Mouse (Mus musculus) lung, postnatal 4 days (tissue): ENCODE results near the gene Lgr6.
A peak's percentile ranks its signal among the peaks of the same experiment; 100 is the strongest.
"Not testable (repeated sequence)": the region's sequence is repeated elsewhere in the genome, so short reads cannot be mapped to it uniquely, and the experiment has no call there.

Experiments used
- DNase-seq, 2 experiments: peaks; one replicate each; pipeline ENCODE4 v3.0.0; 2021

Lgr6 gene

GRCm38 (mm10) chr1:135128011-135128441 is 22.9 kb upstream of the Lgr6 start:
- no peak for DNase-seq

GRCm38 (mm10) chr1:135126443-135127027 is 21.5 kb upstream of the Lgr6 start:
- no peak for DNase-seq

GRCm38 (mm10) chr1:135125990-135126389 is 20.9 kb upstream of the Lgr6 start:
- DNase-seq = peak in 1 of 2 experiments; percentile 60

GRCm38 (mm10) chr1:135124573-135125363 is 19.7 kb upstream of the Lgr6 start:
- no peak for DNase-seq

- DNase-seq = peak; percentile 46 to 57
Measured at GRCm38 (mm10) chr1:135112661-135113060, 7.6 kb upstream of the Lgr6 start.

DNA sequence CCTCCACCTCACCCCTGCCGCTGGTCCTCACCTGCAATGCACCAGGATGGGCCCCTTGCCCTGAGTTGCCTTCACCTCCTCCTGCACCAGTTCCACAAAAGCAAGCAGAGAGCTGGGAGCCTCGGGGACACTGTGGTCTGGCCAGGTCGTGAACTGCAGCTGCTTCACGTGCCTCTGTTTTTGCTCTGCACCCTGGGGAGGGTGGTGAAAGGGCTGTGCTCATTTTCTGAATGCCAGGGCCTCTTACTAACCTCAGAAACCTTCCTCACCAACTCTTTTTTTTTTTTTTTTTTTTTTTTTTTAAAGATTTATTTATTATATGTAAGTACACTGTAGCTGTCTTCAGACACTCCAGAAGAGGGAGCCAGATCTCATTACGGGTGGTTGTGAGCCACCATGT is 6.2 kb upstream of the Lgr6 start:
- DNase-seq = not testable (repeated sequence)

DNA sequence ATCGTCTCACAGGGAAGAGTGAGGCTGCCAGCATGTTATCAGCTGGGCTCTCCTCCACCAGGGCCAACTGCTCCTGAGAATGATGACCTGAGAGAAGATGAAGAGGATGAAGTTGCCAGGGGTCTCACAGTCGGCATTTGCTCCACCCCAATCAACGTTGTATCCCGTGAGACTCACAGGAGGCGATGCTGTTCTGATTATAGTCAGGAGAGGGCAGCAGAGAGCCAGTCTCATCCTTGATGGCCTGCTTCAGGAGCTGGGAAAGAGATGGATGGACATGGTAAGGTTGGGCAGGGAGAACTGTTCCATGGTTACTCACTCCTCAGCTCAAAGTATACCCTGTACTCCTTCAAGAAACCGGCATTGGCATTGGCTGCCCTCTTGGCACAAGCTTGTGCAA is 5.0 kb upstream of the Lgr6 start:
- DNase-seq = peak; percentile 49 to 77

DNA sequence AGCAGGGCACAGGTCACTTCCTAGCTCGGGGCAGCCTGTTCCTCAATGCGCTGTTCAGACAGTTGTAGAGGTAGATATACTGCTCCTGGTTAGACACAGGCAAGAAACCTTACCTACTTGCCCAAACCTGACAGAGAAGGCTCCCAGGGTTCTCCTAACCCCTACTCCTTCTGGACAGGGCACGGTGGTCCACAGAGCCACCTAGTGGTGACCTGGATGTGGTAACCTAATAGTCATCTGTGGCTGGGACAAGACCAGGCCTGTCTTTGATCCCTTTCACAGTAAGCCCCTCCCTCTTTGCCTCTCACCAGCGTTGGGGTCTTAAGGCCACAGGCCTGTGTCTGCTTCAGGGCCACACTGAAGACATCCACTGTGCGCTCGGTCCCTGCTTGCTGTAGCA is 3.5 kb upstream of the Lgr6 start:
- peak in 1 of 2 experiments; percentile 38 for DNase-seq

DNA sequence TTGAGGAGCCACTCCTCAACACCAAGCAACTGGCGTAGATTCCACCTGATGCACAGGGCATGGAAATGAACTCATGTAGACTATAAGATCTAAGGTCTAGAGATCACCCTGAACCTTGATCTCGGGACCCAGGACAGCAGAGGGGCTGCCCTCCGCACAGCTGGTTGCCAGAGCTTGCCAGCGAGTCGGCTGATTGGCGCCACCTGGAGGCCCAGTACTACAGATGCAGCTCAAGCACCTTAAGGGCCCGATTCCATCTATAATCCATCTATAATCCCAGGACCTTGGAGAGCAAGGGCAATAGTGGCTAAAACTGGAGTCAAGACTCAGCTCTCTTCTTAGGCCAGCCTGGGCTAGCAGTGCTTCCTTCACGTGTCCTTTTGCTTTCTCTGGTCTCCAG is 875 bp upstream of the Lgr6 start:
- peak; percentile 72 to 80 for DNase-seq

- DNase-seq = no peak
Measured at GRCm38 (mm10) chr1:135100400-135100799, 4.7 kb downstream of the Lgr6 start.

DNA sequence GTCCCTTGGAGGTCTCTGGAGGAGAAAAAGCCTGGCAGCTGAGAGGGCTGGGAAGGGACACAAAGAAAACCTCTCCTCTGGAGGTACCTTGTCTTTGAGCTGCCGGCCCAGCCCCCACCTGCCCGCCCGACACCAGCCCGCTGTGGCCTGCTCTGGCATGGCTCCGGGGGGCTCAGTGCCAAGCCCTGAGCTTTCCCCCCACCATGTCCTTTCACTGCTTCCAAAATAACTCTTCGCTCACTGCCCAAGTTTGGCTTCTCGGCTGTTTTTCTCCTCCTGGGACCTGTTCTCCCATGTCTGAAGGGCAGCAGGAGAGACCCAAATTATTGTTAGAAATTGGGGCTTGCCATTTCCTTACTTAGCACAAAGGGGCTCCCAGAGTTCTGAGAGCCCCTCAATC is 6.6 kb downstream of the Lgr6 start:
- DNase-seq = no peak

GRCm38 (mm10) chr1:135097441-135097840 is 7.6 kb downstream of the Lgr6 start:
- no peak for DNase-seq

- DNase-seq = no peak
Measured at GRCm38 (mm10) chr1:135096312-135096711, 8.8 kb downstream of the Lgr6 start.

GRCm38 (mm10) chr1:135095189-135095588 is 9.9 kb downstream of the Lgr6 start:
- no peak for DNase-seq

- no peak for DNase-seq
Measured at GRCm38 (mm10) chr1:135094723-135095122, 10.4 kb downstream of the Lgr6 start.

DNA sequence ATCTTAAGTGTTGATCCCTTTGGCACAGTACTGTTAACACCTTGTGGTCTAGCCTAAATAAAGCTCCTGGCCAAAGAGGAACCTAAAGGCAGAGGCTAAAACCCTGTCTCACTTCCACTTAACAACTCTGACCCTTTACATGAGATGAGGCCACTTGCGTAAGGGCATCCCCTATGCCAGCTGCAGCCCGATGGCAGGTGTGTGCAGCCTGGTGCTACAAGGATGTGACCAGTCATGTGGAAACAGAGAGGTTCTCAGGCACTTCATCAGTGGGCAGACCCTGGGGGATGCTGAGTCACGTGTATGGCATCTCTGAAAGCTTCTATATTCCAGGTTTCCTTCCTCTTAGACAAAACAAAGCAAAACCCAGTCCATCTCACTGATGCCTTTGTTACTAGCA is 14.2 kb downstream of the Lgr6 start:
- no peak for DNase-seq

- no peak for DNase-seq
Measured at GRCm38 (mm10) chr1:135089626-135090025, 15.4 kb downstream of the Lgr6 start.

GRCm38 (mm10) chr1:135087414-135087813 is 17.7 kb downstream of the Lgr6 start:
- no peak for DNase-seq

- DNase-seq = no peak
Measured at GRCm38 (mm10) chr1:135086015-135086414, 19.1 kb downstream of the Lgr6 start.

DNA sequence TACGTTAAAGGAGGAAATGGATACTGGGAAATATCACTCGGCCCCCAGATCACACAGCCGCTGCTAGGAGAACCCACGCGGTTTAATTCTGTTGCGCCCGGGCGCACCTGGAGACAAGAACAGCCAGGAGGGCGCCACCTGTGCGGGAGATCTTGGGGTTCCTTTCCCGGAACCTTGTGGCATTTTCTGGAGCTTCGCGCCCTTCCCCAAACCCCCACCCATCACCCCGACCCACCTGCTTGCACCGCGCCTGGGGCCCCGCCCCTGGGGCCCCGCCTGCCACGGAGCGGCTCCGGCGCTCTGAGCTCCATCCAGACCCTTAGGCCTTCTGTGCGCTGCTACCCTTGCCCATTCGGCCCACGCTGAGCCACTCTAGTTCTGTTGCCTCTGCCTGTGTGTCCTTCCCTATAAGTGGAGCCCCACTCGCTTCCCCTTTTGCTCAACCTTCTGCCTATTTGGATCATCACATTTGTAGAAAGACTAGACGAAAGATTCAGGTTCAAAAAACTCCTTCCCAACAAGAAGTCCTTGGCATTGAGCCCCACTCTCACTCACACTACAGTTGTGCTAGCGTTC is 19.7 kb downstream of the Lgr6 start:
- DNase-seq = no peak

- DNase-seq = peak in 1 of 2 experiments; percentile 54
Measured at GRCm38 (mm10) chr1:135083465-135083864, 21.6 kb downstream of the Lgr6 start.

DNA sequence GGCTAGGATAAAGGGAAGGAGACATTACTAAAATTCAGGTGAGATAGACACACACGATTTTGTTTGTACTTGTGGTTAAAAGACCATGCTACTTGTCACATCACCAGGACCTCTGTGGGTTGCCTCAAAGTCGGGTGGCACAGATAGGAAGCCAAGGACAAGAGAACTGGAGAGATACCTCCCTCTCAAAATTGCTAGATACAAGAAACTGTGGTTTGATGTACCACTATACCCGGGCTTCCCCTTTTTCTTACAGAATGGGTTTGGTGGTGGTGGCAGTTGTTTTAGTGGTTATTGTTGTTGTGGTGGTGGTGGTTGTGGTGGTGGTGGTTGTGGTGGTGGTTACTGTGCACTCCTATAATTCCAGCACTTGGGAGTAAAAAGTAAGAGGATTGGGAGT is 22.8 kb downstream of the Lgr6 start:
- no peak for DNase-seq

DNA sequence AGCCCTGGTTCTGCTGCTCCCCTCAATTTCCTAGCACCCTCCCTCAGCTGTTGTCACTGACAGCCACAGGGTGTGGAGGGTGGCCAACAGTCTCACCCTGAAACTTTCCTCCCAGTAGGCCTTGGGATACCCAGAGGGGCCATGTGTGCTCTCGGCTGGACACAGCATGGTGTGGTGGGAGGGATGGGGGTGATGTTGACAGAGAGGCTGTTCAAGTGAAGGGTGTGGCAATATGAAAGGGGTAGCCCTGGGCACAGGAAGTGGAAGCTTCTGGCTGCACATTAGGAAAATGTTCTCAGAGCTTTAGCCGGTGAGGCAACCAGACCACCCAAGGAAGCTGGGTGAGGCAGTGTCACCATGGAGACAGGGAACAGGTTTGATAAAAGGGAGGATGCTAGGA is 26.1 kb downstream of the Lgr6 start:
- peak; percentile 17 to 59 for DNase-seq

- no peak for DNase-seq
Measured at GRCm38 (mm10) chr1:135076470-135076869, 28.6 kb downstream of the Lgr6 start.
